Mouse (Mus musculus): ENCODE measurements around the gene Oscar. TPM values are rescaled to one million over a fixed set of nuclear protein-coding genes. Genes with fewer than 3 reads are reported as not detected.
A peak's percentile ranks its signal among the peaks of the same experiment; 100 is the strongest.

The Oscar gene
- 0.14 and 0.15 TPM in 2 replicates for polyA plus RNA-seq (2012; rRNA removed)

GRCm38 (mm10) chr7:3616057-3616388 lies at the start of gene Oscar:
Gene Oscar, minus strand, starts transcription at chr7:3616157.
- WGBS = 82% methylated on average over 4 of the region's 4 CpGs
- H3K27ac ChIP-seq (ENCODE audit: insufficient read depth, low read length) = no peak within 1 kb of the TSS
- H3K27me3 ChIP-seq (ENCODE audit: control insufficient read depth, insufficient read depth, low read length) = no peaks in the 10 kb centered on the region
- no peak for TF ChIP-seq CTCF (IDR thresholded peaks at IDR 0.05; ENCODE audit: extremely low read depth, insufficient read depth, insufficient read length, insufficient replicate concordance)
- TF ChIP-seq POLR2A (IDR thresholded peaks at IDR 0.05; ENCODE audit: low read depth, low read length) = no peak
- H3K4me3 ChIP-seq (ENCODE audit: extremely low read depth, insufficient read depth, insufficient read length) = no peak within 1 kb of the TSS; the same call in 1 of the 2 replicates
- no peaks in the 10 kb centered on the region for H3K4me1 ChIP-seq (ENCODE audit: control insufficient read depth, insufficient read depth, insufficient read length)
- H3K36me3 ChIP-seq (ENCODE audit: control insufficient read depth, insufficient read depth, low read length) = peaks cover 12% of the 10 kb centered on the region
- DNase-seq (ENCODE audit: low read depth in 1 of 2, low spot score in 2 of 2) = no peak

DNA sequence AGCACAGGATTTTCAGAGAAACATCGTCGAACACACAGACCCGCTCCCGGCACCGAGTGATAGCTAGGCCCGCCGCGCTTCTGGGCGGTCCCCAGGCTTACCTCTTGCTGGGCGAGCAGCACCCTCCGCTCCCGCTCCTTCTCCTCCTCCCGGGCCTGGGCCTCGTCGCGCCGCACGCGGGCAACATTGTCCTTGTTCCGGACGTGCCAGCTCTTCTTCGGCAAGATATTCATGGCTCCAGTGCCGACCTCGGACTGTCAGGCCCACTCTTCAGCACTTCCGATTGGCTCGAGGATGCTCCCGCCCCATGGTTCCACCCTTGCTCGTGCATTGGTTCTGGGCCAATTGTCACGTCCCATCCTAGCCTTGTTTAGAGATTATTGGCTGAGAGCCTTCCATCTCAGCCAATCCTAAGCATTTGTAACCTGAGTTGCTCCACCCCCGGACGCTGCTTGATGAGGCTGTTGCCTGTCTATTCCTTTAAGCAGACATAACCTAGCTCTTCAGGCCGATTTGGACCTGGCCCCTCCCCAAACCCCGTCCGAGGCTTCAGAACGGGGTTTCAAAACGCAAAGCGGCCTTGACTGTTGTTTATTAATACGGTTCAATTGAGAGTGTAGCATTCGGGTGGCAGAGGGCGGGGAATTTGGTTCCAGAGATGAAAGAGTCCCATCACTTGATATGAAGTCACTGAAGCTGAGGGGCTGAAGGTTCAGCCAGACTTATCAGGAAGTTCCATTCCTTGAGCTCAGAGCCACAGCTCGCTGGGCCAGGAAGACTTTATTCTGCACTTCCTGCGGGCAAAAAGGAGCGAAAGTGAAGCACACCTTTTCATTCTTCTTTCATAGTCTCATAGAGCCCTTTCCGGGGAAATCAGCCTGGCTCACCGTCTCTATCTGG lies 49.5 kb upstream of the Oscar start, which contains the start of gene Leng1:
Leng1 (minus strand) TSS at position 626 of the 900 bp plus-strand sequence.
- peak; percentile 91 to 94 for DNase-seq (ENCODE audit: low read depth in 1 of 2, low spot score in 2 of 2)
- peak within 1 kb of the TSS; percentile 85 for H3K27ac ChIP-seq (ENCODE audit: insufficient read depth, low read length)
- no peaks in the 10 kb centered on the region; the same call in 1 of the 2 replicates for H3K4me1 ChIP-seq (ENCODE audit: control insufficient read depth, insufficient read depth, insufficient read length)
- H3K4me3 ChIP-seq (ENCODE audit: extremely low read depth, insufficient read depth, insufficient read length) = peak within 1 kb of the TSS; percentile 86
- H3K36me3 ChIP-seq (ENCODE audit: control insufficient read depth, insufficient read depth, low read length) = peaks cover 15% of the 10 kb centered on the region
- WGBS = 2% methylated on average over 45 of the region's 45 CpGs
- TF ChIP-seq POLR2A (IDR thresholded peaks at IDR 0.05; ENCODE audit: low read depth, low read length) = peak; percentile 76
- no peak for TF ChIP-seq CTCF (IDR thresholded peaks at IDR 0.05; ENCODE audit: extremely low read depth, insufficient read depth, insufficient read length, insufficient replicate concordance)
- no peaks in the 10 kb centered on the region for H3K27me3 ChIP-seq (ENCODE audit: control insufficient read depth, insufficient read depth, low read length)

GRCm38 (mm10) chr7:3664524-3665214 lies 48.7 kb upstream of the Oscar start:
- Histone ChIP-seq H3K4me3 (ENCODE audit: extremely low read depth, insufficient read depth, insufficient read length) (peak overlapping the region; percentile 86), H3K27ac (ENCODE audit: insufficient read depth, low read length) (peak overlapping the region; percentile 76; the same call in 1 of the 2 replicates), H3K27me3 (ENCODE audit: control insufficient read depth, insufficient read depth, low read length) (no peaks in the 10 kb centered on the region), H3K4me1 (ENCODE audit: control insufficient read depth, insufficient read depth, insufficient read length) (no peaks in the 10 kb centered on the region; the same call in 1 of the 2 replicates), H3K36me3 (ENCODE audit: control insufficient read depth, insufficient read depth, low read length) (peaks cover 20% of the 10 kb centered on the region)
- TF ChIP-seq POLR2A (IDR thresholded peaks at IDR 0.05; ENCODE audit: low read depth, low read length) = no peak
- no peak for TF ChIP-seq CTCF (IDR thresholded peaks at IDR 0.05; ENCODE audit: extremely low read depth, insufficient read depth, insufficient read length, insufficient replicate concordance)
- DNase-seq (ENCODE audit: low read depth in 1 of 2, low spot score in 2 of 2) = no peak
- WGBS = 19% methylated on average over 15 of the region's 15 CpGs

DNA sequence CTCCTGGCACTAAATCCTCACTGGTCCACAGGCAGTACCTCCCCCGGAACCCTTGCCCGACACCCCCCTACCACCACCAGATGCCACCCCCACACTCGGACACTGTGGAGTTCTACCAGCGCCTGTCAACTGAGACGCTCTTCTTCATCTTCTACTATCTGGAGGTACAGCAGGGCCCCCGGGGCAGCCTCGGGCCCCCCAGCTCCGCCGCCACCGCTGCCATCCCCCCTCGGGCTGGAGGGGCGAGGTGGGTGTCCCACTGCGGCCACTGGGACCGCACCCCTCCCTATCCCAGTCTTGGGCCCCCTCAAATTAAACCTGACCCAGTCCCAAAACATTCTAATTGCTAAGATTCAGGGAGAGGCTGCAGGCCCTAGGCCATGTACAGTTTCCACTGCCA lies 42.6 kb upstream of the Oscar start:
- 94% methylated on average over 14 of the region's 14 CpGs for WGBS
- DNase-seq (ENCODE audit: low read depth in 1 of 2, low spot score in 2 of 2) = no peak
- TF ChIP-seq POLR2A (IDR thresholded peaks at IDR 0.05; ENCODE audit: low read depth, low read length) (no peak), CTCF (IDR thresholded peaks at IDR 0.05; ENCODE audit: extremely low read depth, insufficient read depth, insufficient read length, insufficient replicate concordance) (no peak)
- Histone ChIP-seq H3K4me1 (ENCODE audit: control insufficient read depth, insufficient read depth, insufficient read length) (no peaks in the 10 kb centered on the region), H3K27ac (ENCODE audit: insufficient read depth, low read length) (no peak overlapping the region), H3K4me3 (ENCODE audit: extremely low read depth, insufficient read depth, insufficient read length) (no peak overlapping the region), H3K27me3 (ENCODE audit: control insufficient read depth, insufficient read depth, low read length) (no peaks in the 10 kb centered on the region), H3K36me3 (ENCODE audit: control insufficient read depth, insufficient read depth, low read length) (peaks cover 68% of the 10 kb centered on the region)

DNA sequence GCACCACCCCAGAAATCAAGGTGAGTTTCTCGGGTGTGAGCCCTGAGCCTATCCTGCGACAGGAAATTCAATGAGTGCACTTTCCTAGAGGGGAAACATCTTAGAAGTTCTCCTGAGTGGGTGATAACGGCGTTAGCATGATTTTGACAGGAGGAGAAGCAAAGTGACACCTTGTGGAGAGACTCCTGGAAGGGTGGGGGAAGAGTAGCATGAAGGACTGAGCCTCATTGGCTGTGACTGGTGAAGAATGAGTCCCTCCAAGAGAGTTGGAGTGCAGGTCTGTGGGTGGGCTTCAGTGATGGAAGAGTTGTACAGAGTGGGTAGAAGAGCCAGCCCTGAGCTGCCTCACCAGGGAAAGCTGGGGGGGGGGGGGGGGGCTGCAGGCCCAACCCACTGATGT lies 41.0 kb upstream of the Oscar start:
- H3K36me3 ChIP-seq (ENCODE audit: control insufficient read depth, insufficient read depth, low read length) = peaks cover 71% of the 10 kb centered on the region
- WGBS = 95% methylated on average over 4 of the region's 4 CpGs

DNA sequence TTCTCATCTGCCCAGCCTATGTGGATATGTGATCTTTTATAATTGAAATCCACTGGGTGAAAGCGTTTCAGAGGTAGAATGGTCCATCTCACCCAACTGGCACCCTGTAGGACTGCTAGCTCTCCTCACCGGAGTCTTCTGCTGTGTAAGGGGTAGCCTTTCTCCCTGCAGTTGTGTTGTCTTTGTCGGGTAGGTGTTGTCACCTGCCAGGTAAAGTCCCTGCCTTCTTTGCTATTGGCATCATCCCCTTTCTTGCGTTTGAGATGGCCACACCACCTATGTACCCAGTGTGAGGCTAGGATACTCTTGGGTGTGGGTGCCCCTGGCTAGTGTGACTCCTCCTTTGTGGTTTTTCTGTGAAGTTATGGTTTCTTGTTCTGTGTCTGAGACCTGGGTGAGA lies 30.7 kb upstream of the Oscar start:
- Histone ChIP-seq H3K27ac (ENCODE audit: insufficient read depth, low read length) (no peak overlapping the region), H3K36me3 (ENCODE audit: control insufficient read depth, insufficient read depth, low read length) (peaks cover 9% of the 10 kb centered on the region), H3K4me3 (ENCODE audit: extremely low read depth, insufficient read depth, insufficient read length) (peak overlapping the region; percentile 99; the same call in 1 of the 2 replicates), H3K27me3 (ENCODE audit: control insufficient read depth, insufficient read depth, low read length) (no peaks in the 10 kb centered on the region), H3K4me1 (ENCODE audit: control insufficient read depth, insufficient read depth, insufficient read length) (peaks cover 12% of the 10 kb centered on the region; the same call in 1 of the 2 replicates)
- TF ChIP-seq CTCF (IDR thresholded peaks at IDR 0.05; ENCODE audit: extremely low read depth, insufficient read depth, insufficient read length, insufficient replicate concordance) (no peak), POLR2A (IDR thresholded peaks at IDR 0.05; ENCODE audit: low read depth, low read length) (no peak)
- no peak for DNase-seq (ENCODE audit: low read depth in 1 of 2, low spot score in 2 of 2)
- WGBS = 54% methylated on average over 4 of the region's 4 CpGs

More for the DNA sequence above, 41.0 kb upstream of the Oscar start:
- H3K27me3 ChIP-seq (ENCODE audit: control insufficient read depth, insufficient read depth, low read length) = no peaks in the 10 kb centered on the region
- H3K4me3 ChIP-seq (ENCODE audit: extremely low read depth, insufficient read depth, insufficient read length) = no peak overlapping the region
- H3K4me1 ChIP-seq (ENCODE audit: control insufficient read depth, insufficient read depth, insufficient read length) = no peaks in the 10 kb centered on the region
- TF ChIP-seq POLR2A (IDR thresholded peaks at IDR 0.05; ENCODE audit: low read depth, low read length) (no peak), CTCF (IDR thresholded peaks at IDR 0.05; ENCODE audit: extremely low read depth, insufficient read depth, insufficient read length, insufficient replicate concordance) (no peak)
- DNase-seq (ENCODE audit: low read depth in 1 of 2, low spot score in 2 of 2) = no peak
- no peak overlapping the region for H3K27ac ChIP-seq (ENCODE audit: insufficient read depth, low read length)

All from spleen, adult 2 months (tissue).